Mouse (Mus musculus): ENCODE results near the gene Pitpnb.

Gene Pitpnb

DNA sequence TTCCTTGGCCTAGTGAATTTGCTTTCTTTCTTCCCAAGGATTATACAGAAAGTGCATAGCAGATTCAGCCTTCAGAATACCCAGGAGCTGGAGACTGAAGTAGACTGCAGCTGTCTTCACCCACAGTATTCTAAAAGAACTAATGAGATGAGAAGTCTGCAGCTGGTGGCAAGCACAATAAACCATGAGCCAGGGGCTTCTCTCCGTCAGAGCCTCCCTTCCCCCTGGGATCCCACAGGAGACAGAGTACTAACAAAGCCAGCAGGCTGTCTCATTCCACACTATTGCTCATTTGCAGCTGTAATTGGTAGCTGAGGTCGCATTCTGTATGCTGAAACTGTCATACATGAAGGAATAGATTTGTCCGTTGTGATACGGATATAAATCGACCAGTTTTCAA, 38.0 kb downstream of the Pitpnb start:
- no peak for TF ChIP-seq GATA4 (IDR thresholded peaks at IDR 0.05; ENCODE audit: insufficient replicate concordance, low read length)

DNA sequence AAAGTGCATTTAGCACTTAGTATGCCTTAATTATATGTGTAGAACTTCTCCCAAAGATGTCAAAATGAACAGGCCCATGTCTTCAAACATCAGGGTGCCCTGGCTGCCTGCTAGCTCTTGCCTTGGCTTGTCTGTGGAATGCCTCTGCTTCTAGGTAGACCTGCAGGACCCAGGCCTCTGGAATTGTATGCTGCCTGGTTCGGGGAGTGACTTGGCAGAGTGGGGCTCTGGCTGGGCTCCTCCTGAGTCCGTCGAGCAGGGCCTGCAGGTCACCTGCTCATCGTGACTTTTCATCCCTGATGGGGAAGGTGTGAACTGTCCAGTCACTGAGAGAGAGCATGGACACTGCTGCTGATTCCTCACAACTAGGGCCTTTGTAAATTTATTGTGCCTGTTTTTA, 45.1 kb downstream of the Pitpnb start:
- TF ChIP-seq GATA4 (IDR thresholded peaks at IDR 0.05; ENCODE audit: insufficient replicate concordance, low read length): no peak

DNA sequence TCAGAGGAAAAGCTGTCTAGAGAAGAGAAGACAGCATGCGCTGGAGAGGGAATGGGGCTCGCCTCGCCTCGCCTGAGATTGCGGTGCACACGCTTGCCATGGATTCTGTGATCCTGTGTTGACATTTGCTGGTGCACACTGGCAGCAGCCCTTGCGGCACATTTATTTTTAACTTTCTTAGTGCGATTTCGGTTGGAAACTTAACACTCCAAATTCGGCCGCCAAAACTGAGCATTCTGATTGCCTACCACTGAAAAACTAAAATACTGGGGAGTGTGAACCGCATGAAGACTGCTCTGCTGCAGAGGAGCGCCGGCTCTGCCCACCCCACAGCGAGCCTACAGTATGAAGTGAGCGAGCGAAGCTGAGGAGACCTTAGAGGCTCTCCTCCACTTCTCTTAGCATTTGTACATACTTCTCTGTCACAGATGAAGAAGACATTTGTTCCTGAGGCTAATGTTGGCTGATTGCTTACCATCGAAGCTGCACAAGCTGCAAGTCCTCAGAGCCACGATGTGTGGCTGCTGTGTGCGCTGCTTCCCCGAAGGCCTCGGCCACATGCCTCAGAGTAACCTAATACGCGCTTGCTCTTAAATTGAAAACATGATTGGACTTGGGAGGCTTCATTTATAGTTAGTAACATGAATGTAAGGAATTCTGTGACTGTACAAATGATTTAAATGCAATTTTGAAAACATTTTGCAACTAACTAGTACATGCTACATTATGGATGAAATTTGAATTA, 45.9 kb downstream of the Pitpnb start:
- TF ChIP-seq GATA4 (IDR thresholded peaks at IDR 0.05; ENCODE audit: insufficient replicate concordance, low read length): no peak

DNA sequence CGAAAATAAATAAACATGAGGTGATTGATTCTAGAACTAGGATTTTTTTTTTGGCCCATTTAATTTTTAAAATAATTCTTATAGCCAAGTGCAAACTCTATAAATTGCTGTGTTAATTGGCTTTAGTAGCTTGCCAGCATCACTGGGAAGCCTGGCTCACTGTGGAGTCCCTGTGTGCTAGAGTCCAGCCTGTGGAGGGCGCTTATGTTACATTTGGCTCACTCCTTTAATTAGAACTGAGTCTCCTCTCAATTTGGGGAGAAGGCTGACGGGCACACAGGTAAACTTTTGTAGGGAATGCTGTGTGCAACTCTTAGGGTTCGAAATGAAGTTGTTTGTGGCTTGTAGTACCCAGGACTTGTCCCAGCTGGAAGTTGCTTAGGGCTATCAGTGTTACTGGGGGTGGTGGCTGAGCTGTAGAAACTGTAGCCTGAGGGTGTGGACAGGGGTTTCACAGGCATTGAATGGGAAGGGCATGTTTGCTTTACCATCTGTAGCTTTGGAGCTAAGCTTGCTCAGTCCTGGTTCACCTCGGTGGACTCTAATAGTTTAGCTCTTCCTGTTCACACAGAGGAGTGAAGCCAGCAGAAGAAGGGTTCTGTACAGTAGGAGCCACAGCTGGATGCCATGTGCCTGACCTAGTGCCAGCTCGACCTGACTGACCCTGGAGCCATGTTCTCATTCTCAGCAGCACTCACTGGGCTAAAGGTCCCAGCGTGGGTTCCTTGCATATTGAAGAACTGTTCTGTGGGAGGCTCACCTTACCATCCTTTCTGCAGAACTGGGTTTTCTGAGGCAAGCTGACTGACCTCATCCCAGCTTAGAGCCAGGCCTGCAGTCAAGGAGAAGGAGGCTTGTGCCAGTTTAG, 47.8 kb downstream of the Pitpnb start:
- no peak for TF ChIP-seq GATA4 (IDR thresholded peaks at IDR 0.05; ENCODE audit: insufficient replicate concordance, low read length)

DNA sequence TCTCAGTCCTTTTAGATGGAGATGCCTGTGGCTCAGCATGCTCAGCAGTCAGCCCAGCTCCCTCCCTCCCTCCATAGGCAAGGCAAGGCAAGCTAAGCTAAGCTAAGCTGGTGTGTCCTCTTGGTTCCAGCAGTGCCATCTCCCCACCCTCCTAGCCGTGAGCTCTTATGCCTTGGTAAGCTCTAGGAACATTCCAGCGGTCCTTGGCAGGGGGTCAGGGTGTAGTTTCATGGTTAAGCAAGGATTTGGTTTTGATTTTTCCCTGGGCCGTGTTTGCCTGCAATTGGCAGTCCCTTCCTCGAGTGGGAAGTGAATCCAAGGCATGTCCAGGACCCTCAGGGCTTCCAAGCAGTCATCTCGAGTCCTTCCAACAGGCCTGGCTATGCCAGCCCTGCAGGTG, 52.8 kb downstream of the Pitpnb start:
- no peak for TF ChIP-seq GATA4 (IDR thresholded peaks at IDR 0.05; ENCODE audit: insufficient replicate concordance, low read length)

DNA sequence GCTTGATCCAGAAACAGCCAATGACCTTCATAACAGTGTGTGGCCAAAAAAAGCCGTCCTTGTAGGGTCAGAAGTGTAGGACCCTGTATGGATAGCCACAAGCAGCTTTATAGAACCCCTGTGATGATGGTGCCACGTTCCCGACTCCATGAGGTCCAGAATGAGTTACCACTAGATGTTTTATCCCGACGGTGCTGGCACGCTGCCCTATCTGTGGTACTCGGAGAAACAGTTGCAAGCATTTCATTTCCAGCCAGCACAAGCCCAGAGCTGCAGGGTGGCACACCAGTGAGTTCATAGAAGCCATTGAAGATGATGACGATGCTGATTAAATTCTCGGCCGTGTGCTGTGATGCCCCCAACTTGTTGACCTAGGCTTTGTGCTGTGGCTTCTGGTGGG, 60.3 kb downstream of the Pitpnb start:
- no peak for TF ChIP-seq GATA4 (IDR thresholded peaks at IDR 0.05; ENCODE audit: insufficient replicate concordance, low read length)

DNA sequence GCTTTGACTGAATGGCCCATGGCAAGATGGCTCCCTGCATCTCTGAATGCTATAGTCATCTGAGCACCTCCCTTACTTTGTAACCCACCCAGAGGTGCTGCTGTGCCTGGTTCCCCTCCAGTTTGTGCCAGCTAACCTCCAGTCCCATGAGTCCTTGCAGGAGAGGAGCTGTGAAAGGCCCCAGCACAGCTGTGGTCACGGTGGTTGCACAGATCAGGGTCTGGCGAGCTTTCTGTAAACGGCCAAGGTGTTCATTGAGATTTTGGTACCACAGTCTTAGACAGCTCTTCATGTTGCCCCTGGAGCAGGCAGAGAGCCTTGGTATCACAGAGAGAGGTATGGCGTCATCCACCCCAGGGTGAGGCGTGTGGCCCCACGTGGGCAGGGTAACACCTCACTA, 60.9 kb downstream of the Pitpnb start:
- TF ChIP-seq GATA4 (IDR thresholded peaks at IDR 0.05; ENCODE audit: insufficient replicate concordance, low read length): no peak

DNA sequence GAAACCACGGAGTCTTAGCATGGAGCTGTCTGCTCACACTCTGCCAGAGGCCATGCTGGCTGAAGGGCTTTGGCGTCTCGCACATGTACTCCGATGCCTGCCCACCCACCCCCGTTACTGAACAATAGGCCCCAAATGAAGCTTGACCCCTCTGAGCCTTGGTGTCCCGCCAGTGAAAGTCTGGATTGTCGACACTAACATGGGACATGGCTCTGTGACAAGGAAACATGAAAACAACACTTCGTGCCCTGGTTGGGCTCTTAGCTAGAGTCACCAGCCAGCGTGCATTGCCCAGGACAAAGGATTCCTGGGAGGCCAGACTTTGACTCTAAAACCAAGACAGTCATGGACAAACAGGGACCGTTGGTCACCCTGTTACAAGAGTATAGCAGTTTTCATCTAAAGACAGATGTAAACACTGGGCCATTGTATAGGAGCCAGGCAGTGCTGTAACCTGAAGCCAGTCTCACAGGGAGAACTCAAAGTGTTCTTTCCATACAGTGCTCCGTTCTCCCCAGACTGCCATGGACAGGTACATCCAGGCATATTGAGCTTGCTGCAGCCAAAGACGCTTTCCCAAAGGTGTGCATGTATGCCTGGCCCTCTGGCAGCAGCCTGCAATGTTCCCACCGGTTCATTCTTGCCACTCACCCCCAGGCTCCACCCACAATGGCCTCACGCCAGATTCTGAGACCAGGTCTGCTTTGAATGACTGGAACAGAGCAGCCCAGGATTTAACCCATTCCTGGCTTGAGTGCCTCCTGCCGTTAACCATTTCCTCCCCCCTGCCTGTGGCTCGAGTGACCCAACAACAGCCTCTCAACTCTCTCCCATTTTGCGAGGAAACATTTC, 63.0 kb downstream of the Pitpnb start:
- no peak for TF ChIP-seq GATA4 (IDR thresholded peaks at IDR 0.05; ENCODE audit: insufficient replicate concordance, low read length)

DNA sequence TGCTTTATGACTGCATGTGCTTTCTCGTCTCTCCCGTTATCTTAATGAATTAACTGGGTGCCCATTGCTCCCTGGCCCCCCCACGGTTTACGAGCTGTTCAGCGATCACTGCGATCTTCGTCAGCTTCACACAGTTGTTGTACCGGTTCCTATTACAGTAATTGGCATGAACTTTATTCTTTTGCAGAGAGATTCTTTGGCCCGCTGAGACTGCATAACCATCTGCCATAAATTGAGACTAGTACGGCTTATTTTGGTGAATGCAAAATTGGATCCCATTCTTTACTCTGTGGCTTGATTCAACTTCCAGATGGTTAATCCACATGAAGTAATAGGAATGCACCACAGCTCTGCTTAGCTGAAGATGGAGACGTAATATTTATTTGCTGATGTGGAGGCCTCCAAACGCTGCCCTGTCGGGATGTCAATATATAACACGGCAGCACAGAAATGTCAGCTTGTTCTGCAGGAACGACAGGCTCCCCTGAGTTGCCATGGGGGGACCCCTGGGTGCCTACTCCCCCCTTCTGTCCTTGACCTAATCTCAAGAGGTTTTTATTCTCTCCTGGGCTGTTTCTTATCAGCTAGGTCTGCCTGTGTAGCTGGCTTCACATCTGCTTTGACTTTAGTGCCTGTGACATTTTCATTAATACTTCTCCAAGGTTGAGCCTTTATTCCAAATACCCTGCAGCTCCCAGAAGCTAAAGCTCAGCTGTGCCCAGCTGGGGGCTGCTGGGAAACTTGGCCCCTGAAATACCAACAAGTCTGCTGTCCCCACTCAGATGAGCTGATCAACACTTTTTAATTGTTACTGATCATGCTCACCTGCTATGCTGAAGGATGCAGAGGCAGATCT, 63.9 kb downstream of the Pitpnb start:
- no peak for TF ChIP-seq GATA4 (IDR thresholded peaks at IDR 0.05; ENCODE audit: insufficient replicate concordance, low read length)

DNA sequence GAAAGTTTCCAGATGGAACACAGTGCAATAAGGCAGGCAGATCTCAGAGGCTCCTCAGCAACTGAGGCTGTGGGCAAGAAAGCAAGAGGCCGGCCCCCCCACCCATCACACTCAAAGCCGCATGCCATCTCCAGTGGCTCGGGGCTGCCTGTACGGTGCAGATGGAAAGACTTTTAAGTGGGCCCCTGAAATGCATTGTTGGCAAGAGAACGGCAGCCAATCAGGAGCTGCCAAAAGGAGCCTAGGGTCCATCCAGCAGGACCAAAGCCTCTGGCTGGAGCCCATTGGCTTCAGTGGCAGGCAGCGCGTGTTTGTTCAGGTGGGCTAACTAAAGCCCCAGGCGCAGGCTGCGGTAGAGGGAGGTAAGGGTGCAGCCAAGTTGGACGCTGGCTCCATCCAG, 65.2 kb downstream of the Pitpnb start:
- no peak for TF ChIP-seq GATA4 (IDR thresholded peaks at IDR 0.05; ENCODE audit: insufficient replicate concordance, low read length)

DNA sequence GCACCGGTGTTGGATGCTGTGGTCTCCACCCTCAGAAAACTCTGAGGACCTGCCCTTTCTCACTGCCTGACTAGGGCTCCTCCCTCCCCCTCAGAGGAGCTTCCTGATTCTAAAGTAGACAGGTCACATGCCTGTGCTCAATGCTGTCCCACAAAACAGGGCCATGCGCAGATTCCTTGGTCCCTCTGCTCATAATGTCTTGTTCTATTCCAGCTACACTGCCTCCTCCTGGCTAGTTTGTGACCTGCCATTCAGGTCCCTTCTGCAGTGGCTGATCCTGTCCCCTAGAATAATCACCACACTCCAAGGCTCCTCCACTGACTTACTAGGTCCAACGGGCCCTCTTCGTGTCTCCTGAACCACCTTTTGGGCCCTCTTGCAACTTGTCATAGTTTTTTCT, 65.6 kb downstream of the Pitpnb start:
- TF ChIP-seq GATA4 (IDR thresholded peaks at IDR 0.05; ENCODE audit: insufficient replicate concordance, low read length): no peak

DNA sequence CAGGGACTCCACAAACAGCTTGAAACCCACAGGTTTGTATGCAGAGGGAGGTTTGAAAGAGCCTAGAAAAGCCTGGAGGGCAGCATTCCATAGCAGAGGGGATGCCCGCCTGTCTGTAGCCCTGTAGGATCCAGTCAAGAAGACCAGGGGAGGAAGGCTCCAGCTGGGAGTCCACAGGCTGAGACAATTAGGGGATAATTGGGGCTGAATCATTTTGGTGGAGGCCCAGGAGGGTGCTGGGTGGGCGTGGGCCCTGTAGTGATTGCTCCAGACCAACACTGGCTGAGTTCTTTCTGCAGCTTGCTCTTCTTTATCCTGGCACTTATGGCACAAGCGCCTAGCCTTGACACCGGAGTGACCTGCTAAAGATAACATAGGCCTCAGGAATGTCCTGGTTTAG, 67.9 kb downstream of the Pitpnb start:
- TF ChIP-seq GATA4 (IDR thresholded peaks at IDR 0.05; ENCODE audit: insufficient replicate concordance, low read length): no peak

DNA sequence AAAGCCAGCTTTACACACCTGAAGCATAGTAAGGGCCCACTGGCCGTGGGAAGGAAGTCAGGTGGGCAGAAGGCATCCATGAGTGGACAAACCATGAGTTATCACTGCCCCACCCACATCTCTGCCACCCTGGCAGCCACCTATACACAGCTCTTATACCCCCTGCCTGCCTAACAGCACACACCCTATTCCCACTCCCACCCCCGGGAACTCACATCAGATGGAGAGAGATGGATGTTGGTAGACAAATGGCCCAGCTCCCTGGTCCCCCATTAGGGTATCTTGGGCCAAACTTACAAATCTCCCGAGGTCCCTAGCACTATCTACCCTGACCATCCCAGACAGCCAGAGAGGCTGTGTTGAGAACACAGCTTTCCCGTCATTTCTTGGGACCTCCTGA, 68.7 kb downstream of the Pitpnb start:
- TF ChIP-seq GATA4 (IDR thresholded peaks at IDR 0.05; ENCODE audit: insufficient replicate concordance, low read length): no peak

DNA sequence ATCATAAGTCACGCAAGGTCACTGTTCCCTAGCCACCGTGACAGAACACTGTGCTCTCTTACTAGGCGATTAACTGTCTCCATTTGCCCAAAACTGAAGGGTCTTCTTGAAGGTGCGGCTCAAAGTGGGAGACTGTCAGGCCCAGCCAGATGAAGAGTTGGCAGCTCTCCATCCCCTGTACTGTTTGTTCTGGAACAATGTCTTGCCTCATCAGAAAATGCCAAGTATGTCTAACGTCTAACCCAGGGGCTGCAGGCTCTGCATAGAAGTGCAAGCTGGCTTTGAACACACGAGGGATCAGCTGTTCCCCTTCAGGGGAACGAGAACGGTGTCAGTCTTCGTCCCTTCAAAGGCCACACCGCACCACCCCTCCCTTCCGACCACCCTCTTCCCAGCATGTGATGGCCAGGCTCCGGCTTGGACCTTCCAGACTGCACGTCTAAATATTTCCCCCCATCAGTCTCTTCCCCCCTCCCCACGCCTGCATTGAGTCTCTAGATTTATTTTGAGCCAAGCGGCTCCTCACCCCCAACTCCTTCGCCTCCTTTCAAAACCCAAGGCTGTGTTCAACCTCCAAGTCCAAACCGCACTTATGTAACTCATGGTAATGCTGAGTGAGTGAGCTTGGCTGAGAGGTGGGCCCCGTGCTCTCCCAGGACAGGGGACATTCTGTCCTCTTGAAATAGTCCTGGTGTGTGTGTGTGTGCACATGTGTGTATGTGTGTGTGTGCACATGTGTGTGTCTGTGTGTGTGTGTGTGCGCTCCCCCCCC, 71.5 kb downstream of the Pitpnb start:
- no peak for TF ChIP-seq GATA4 (IDR thresholded peaks at IDR 0.05; ENCODE audit: insufficient replicate concordance, low read length)

All from liver, adult (tissue).